Mouse (Mus musculus): ENCODE measurements around the gene Slc12a5. TPM values are rescaled to one million over a fixed set of nuclear protein-coding genes. Genes with fewer than 3 reads are reported as not detected.

The Slc12a5 gene
- polyA plus RNA-seq, 1 experiment from 2014 or later: 0.12 TPM

- Histone ChIP-seq H3K4me3 (ENCODE audit: low read depth, low read length) (no peak overlapping the region), H3K36me3 (ENCODE audit: control insufficient read depth, insufficient read depth, low read length) (0 out of 2 replicates have a peak, but pooled peaks cover 5% of the 10 kb centered on the region), H3K4me1 (replicated peaks; ENCODE audit: control insufficient read depth, insufficient read depth) (peaks cover 3% of the 10 kb centered on the region; the same call in 1 of the 2 replicates), H3K9ac (ENCODE audit: low read length) (no peak overlapping the region), H3K4me2 (replicated peaks; ENCODE audit: low read depth) (no peak overlapping the region), H3K9me3 (ENCODE audit: control insufficient read depth, low read length) (no peaks in the 10 kb centered on the region), H3K27me3 (ENCODE audit: control insufficient read depth, insufficient read depth, low read length) (no peaks in the 10 kb centered on the region), H3K27ac (replicated peaks) (no peak overlapping the region)
- DNase-seq (ENCODE audit: low spot score) (no peak), ATAC-seq (ENCODE audit: low FRiP score, low TSS enrichment) (no peak)
- 83% methylated on average over 11 of the region's 11 CpGs for WGBS
- TF ChIP-seq CTCF (IDR thresholded peaks at IDR 0.05; ENCODE audit: low read depth) (no peak), EP300 (optimal IDR thresholded peaks at IDR 0.05) (no peak)
Observed at GRCm38 (mm10) chr2:164994156-164994555, 33.6 kb downstream of the Slc12a5 start.

- Histone ChIP-seq H3K4me3 (ENCODE audit: low read depth, low read length) (no peak overlapping the region), H3K9ac (ENCODE audit: low read length) (no peak overlapping the region), H3K27me3 (ENCODE audit: control insufficient read depth, insufficient read depth, low read length) (no peaks in the 10 kb centered on the region), H3K36me3 (ENCODE audit: control insufficient read depth, insufficient read depth, low read length) (0 out of 2 replicates have a peak, but pooled peaks cover 6% of the 10 kb centered on the region), H3K4me1 (replicated peaks; ENCODE audit: control insufficient read depth, insufficient read depth) (peaks cover 3% of the 10 kb centered on the region; the same call in 1 of the 2 replicates), H3K4me2 (replicated peaks; ENCODE audit: low read depth) (no peak overlapping the region), H3K9me3 (ENCODE audit: control insufficient read depth, low read length) (no peaks in the 10 kb centered on the region), H3K27ac (replicated peaks) (no peak overlapping the region)
- ATAC-seq (ENCODE audit: low FRiP score, low TSS enrichment) (no peak), DNase-seq (ENCODE audit: low spot score) (no peak)
- TF ChIP-seq CTCF (IDR thresholded peaks at IDR 0.05; ENCODE audit: low read depth): no peak
- no peak for TF ChIP-seq EP300 (optimal IDR thresholded peaks at IDR 0.05)
- 53% methylated on average over 21 of the region's 21 CpGs for WGBS
Observed at GRCm38 (mm10) chr2:164994659-164995428, 34.2 kb downstream of the Slc12a5 start.

GRCm38 (mm10) chr2:164995976-164996375 is 35.4 kb downstream of the Slc12a5 start:
- no peaks in the 10 kb centered on the region for H3K9me3 ChIP-seq (ENCODE audit: control insufficient read depth, low read length)
- H3K27me3 ChIP-seq (ENCODE audit: control insufficient read depth, insufficient read depth, low read length): no peaks in the 10 kb centered on the region
- DNase-seq (ENCODE audit: low spot score) (no peak), ATAC-seq (ENCODE audit: low FRiP score, low TSS enrichment) (no peak)
- H3K9ac ChIP-seq (ENCODE audit: low read length): no peak overlapping the region
- no peak overlapping the region for H3K27ac ChIP-seq (replicated peaks)
- H3K4me3 ChIP-seq (ENCODE audit: low read depth, low read length): no peak overlapping the region
- H3K4me2 ChIP-seq (replicated peaks; ENCODE audit: low read depth): no peak overlapping the region
- TF ChIP-seq EP300 (optimal IDR thresholded peaks at IDR 0.05) (no peak), CTCF (IDR thresholded peaks at IDR 0.05; ENCODE audit: low read depth) (no peak)
- H3K4me1 ChIP-seq (replicated peaks; ENCODE audit: control insufficient read depth, insufficient read depth): peaks cover 3% of the 10 kb centered on the region; the same call in 1 of the 2 replicates
- 76% methylated on average over 11 of the region's 11 CpGs for WGBS
- peaks cover 8% of the 10 kb centered on the region; the same call in 1 of the 2 replicates for H3K36me3 ChIP-seq (ENCODE audit: control insufficient read depth, insufficient read depth, low read length)

- no peak overlapping the region for H3K9ac ChIP-seq (ENCODE audit: low read length)
- no peak for DNase-seq (ENCODE audit: low spot score)
- 13% methylated on average over 49 of the region's 49 CpGs for WGBS
Observed at GRCm38 (mm10) chr2:164996848-164997720, 36.5 kb downstream of the Slc12a5 start.

GRCm38 (mm10) chr2:164997721-164998428 is 37.3 kb downstream of the Slc12a5 start:
- TF ChIP-seq CTCF (IDR thresholded peaks at IDR 0.05; ENCODE audit: low read depth) (no peak), EP300 (optimal IDR thresholded peaks at IDR 0.05) (no peak)
- peaks cover 23% of the 10 kb centered on the region for H3K36me3 ChIP-seq (ENCODE audit: control insufficient read depth, insufficient read depth, low read length)
- peak overlapping the region; percentile 47; the same call in 1 of the 2 replicates for H3K9ac ChIP-seq (ENCODE audit: low read length)
- H3K9me3 ChIP-seq (ENCODE audit: control insufficient read depth, low read length): no peaks in the 10 kb centered on the region
- under 1% methylated on average over 47 of the region's 52 CpGs for WGBS
- H3K27ac ChIP-seq (replicated peaks): no peak overlapping the region
- peak overlapping the region; percentile 33 for H3K4me3 ChIP-seq (ENCODE audit: low read depth, low read length)
- peak overlapping the region; percentile 67 for H3K4me2 ChIP-seq (replicated peaks; ENCODE audit: low read depth)
- H3K27me3 ChIP-seq (ENCODE audit: control insufficient read depth, insufficient read depth, low read length): no peaks in the 10 kb centered on the region
- peaks cover 3% of the 10 kb centered on the region; the same call in 1 of the 2 replicates for H3K4me1 ChIP-seq (replicated peaks; ENCODE audit: control insufficient read depth, insufficient read depth)
- ATAC-seq (ENCODE audit: low FRiP score, low TSS enrichment) (no peak), DNase-seq (ENCODE audit: low spot score) (peak; percentile 35)

More at GRCm38 (mm10) chr2:164996848-164997720, 36.5 kb downstream of the Slc12a5 start:
- no peaks in the 10 kb centered on the region for H3K9me3 ChIP-seq (ENCODE audit: control insufficient read depth, low read length)
- H3K27me3 ChIP-seq (ENCODE audit: control insufficient read depth, insufficient read depth, low read length): no peaks in the 10 kb centered on the region
- H3K36me3 ChIP-seq (ENCODE audit: control insufficient read depth, insufficient read depth, low read length): peaks cover 17% of the 10 kb centered on the region; the same call in 1 of the 2 replicates
- peaks cover 3% of the 10 kb centered on the region; the same call in 1 of the 2 replicates for H3K4me1 ChIP-seq (replicated peaks; ENCODE audit: control insufficient read depth, insufficient read depth)
- peak overlapping the region; percentile 33 for H3K4me3 ChIP-seq (ENCODE audit: low read depth, low read length)
- no peak for TF ChIP-seq EP300 (optimal IDR thresholded peaks at IDR 0.05)
- no peak for ATAC-seq (ENCODE audit: low FRiP score, low TSS enrichment)
- peak overlapping the region; percentile 67 for H3K4me2 ChIP-seq (replicated peaks; ENCODE audit: low read depth)
- no peak overlapping the region for H3K27ac ChIP-seq (replicated peaks)

Measured in stomach, postnatal 0 days (tissue).